Mouse (Mus musculus) T-helper 17 cell (primary cell): ENCODE measurements at regions not wholly inside any gene's neighbourhood (a gene's known extent, or its start where the extent isn't known, plus 50 kb on each side); places are given as distances from the start of the nearest gene placed in this dataset.
"Not testable (repeated sequence)": the region's sequence is repeated elsewhere in the genome, so short reads cannot be mapped to it uniquely, and the experiment has no call there.

Experiments
- in situ Hi-C, 2 experiments: fragments of 300-600 bp; cut with MboI, MseI; formaldehyde crosslinking; loops; 1 replicate in 1 of 2; 2 replicates in 1 of 2; pipeline ENCODE4 v1.15.1; 2025; ENCODE audit warnings: high pct_unique_total_duplicates in 2 of 2

DNA sequence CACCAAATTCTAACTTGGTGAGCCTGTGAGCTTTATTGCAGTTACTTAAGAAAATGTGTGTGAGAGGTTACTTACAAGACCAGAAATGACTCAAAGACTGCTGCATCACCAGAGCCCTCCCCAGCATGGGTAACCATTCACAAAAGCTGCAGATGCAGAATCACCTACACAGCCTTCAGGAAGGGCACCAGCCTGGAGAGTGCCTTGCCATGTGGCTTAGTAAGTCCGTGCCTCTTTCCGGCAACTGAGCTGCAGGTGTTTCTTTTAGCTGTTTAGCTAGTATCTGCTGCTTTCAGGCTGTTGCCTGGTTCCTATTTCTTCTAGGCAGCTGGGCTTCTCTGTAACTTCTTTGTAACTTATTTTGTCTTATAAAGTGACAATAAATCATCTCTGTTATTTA is 213.2 kb upstream of the Stxbp6 start:
- in situ Hi-C loops = no loop called here

DNA sequence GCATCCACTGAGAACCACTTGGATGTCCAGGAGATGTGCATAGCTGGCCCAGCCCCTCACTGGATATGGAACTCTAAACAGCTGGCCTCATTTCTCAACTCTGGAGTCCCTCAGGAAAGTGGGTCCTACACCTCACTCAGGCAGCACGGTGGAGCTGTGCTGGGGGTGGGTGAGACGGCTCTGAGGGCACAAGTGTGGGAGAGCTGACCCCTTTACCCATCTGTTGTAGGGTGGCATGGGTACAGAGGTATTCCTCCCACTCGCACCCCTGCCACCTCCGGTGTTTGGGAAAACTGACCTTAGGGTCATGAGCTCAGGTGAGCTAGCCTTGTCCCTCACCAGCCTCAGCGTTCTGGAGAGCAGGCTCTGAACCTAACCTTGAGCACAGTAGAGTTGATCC is 181.8 kb upstream of the Stxbp6 start:
- in situ Hi-C loops = no loop called here

DNA sequence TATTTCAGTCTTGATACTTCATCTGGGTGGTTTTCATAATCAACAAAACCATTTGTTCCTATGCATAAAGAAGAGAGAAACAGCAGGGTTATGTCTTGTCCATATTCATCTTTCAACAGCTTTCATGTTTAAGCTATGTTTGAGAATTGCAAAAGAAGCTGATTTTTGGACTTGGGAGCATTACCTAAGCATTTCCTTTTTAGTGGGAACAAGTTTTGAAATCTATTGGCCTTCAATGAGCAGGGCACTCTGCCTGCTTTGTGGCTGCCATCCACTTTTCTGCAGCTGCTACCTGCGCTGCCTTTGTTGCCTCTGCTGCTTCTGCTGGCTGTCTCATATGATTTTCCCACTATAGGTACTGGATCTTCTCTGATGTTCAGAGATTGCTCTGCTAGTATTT is 136.6 kb upstream of the Stxbp6 start:
- in situ Hi-C loops = no loop called here

DNA sequence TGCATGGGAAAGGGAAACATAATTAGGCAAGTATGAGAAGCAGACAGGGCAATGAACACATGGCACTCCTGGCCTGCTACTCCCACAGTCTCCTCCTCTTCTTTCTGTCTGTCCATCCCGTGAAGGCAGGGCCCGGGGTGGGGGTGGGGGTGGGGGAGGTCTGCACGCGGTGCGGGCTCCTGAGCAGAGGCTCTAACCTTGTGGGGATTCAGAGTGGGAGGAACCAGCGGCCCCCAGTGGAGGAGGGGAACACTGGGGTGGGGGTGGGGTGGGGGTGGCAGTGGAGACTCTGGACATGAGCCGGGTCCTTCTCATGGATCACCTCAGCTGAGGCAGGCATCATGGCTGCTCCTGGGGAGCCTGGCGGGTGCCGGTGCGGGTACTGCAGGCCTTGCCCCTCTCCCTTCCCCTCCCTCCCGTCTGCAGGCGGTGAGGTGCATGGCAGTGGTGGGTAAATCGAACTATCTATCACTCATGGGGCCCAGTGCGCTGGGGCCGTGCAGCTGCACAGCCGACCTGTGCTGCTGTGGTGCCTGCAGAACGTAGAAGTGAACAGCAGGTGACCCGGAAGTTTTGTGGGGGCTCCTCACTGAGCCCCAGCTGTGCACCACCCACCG is 120.9 kb upstream of the Stxbp6 start:
- in situ Hi-C loops = loop anchor here in 1 of 2 experiments (25.0 kb wide), 1 partner anchor 583 kb away; no protein-coding TSS in a partner anchor

DNA sequence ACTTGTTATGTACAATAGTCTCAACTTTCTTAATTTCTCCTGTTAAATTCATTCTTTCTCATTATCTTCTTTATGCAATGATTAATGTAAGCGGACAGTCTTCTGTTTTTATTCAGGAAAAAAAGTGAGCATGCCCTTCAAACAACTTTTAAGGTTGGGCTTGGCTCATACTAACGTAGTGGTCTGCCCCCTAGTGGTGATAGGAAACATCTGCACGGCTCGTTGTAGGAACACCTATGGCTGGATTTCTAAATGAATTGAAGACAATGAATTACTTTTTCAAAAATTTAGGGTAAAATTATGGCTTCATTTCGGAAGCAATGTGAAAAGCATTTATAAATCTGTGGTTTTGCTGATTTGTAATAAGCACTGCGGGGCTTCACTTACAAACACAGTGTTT is 112.6 kb upstream of the Stxbp6 start:
- in situ Hi-C loops = loop anchor here in 1 of 2 experiments (25.0 kb wide), 1 partner anchor 575 kb away; no protein-coding TSS in a partner anchor

DNA sequence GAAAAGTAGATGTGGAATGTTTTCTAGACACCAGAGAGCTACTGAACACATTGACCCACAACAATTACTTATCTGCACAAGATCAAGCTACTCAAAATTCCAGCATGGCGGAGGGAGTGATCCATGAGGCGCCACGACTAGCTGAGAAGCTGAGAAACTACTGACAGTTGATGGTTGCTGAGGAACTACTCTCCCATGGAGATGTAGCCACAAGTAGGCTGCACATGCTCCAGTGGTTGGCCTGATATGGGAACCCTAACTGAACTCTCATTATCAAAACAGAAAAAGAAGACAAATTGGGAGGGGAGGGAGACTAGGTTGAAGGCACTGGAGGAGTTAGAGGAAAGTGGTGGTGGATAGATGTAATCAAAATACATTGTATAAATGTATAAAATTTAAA is 110.0 kb upstream of the Stxbp6 start:
- in situ Hi-C loops = loop anchor here in 1 of 2 experiments (25.0 kb wide), 1 partner anchor 572 kb away; no protein-coding TSS in a partner anchor

DNA sequence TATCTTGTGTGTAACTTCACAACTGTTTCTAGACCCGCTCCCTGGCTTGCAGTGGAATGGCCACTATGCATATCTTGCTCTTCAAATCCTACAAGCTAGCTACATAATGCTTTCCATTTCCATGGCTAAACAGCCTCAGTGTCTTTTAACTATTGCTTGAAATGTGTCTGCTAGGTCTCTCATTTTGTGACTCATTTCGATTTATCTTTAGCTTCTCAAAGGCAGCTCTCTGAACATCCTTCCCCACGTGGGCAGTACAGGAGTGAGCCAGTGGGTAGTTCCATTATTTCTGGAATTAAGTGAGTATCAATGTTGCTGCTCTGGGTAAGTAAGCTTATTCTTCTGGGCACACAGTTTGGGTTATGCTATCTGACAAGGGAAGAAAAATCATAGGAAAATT is 102.9 kb upstream of the Stxbp6 start:
- in situ Hi-C loops = loop anchor here (10.0 to 25.0 kb wide), 2 partner anchors 333 to 565 kb away; no protein-coding TSS in a partner anchor

DNA sequence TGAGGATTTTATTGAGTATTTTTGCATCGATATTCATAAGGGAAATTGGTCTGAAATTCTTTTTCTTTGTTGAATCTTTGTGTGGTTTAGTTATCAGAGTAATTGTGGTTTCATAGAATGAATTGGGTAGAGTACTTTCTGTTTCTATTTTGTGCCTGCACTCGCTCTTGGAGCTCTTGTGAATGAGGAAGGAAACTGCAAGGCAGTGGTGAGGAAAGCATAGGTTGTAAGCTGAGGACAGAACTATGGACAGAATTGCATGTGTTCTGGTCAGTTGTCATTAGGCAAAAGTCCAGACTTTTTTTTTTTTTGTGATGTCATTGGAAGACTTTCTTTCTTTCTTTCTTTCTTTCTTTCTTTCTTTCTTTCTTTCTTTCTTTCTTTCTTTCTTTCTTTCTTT is 100.8 kb upstream of the Stxbp6 start:
- in situ Hi-C loops = loop anchor here (10.0 to 25.0 kb wide), 2 partner anchors 330 to 563 kb away; no protein-coding TSS in a partner anchor

DNA sequence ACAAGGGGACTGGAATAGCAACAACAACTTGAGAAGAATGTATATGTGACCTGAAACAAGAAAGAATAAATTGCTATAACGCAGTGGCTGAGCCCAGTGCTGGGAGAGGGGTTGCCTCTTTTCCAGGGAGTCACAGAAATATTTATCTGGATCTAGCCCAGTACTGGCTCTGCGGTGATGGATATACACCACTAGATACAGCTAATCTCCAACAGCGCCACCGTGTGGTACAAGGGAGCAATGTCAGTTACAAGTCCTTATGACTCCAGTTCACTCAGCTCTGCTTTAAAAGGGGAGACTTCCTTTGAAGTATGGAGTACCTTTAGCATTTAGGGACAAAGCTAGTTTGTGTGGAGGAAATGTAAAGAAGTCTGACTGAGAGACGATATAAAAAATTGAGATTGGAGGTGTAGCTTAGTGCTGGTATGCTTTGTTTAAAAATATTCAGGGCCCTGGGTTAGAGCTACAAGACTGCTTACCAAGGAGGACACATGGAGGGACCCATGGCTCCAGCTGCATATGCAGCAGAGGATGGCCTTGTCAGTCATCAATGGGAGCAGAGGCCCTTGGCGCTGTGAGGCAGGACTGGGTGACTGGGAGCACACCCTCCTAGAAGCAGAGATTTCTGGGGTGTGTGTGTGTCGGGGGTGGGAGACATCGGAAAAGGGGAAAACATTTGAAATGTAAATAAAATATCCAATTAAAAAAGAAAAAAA is 97.6 kb upstream of the Stxbp6 start:
- in situ Hi-C loops = loop anchor here in 1 of 2 experiments (10.0 kb wide), 1 partner anchor 327 kb away; no protein-coding TSS in a partner anchor

DNA sequence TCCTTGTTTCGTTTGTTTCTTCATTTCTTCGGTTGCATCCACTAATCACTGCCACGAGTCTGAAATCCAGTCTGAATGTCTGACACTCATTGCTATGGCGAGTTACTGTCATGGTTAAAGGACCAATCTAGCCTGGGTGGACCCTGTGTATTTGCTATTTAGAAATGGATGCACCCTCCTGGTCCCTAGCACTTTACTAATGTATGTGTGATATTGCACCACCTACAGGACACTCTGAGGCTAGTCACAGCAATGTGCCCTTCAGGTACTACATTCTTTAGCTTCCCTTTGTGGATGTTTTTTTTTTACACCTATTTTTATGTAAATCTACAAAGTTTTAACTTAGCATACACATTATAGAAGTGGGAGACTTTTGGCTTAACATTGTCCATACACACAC is 87.5 kb upstream of the Stxbp6 start:
- in situ Hi-C loops = no loop called here

DNA sequence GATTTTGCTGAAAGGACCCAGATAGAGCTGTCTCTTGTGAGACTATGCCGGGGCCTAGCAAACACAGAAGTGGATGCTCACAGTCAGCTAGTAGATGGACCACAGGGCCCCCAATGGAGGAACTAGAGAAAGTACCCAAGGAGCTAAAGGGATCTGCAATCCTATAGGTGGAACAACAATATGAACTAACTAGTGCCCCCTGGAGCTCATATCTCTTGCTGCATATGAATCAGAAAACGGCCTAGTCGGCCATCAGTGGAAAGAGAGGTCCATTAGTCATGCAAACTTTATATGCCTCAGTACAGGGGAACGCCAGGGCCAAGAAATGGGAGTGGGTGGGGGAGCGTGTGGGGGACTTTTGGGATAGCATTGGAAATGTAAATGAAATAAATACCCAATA is 87.1 kb upstream of the Stxbp6 start:
- in situ Hi-C loops = not testable (repeated sequence)

DNA sequence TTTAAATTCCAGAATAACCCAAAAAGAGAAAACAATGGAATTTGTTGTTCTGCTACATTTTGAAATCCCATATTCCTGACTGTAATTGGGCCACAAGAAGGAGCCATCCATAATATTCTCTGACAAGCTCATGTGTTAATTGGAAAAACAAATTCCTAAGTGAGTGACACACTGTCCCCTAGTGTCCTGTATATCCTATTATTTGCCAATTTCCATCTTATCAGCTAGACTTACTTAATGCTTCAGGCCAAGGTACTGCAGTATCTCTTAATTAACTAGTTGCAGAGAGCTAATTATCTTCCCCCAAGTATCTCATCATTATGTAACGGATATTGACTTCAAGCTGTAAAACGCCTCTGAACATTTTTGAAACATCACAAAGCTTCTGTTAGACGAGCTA is 84.5 kb upstream of the Stxbp6 start:
- in situ Hi-C loops = no loop called here

DNA sequence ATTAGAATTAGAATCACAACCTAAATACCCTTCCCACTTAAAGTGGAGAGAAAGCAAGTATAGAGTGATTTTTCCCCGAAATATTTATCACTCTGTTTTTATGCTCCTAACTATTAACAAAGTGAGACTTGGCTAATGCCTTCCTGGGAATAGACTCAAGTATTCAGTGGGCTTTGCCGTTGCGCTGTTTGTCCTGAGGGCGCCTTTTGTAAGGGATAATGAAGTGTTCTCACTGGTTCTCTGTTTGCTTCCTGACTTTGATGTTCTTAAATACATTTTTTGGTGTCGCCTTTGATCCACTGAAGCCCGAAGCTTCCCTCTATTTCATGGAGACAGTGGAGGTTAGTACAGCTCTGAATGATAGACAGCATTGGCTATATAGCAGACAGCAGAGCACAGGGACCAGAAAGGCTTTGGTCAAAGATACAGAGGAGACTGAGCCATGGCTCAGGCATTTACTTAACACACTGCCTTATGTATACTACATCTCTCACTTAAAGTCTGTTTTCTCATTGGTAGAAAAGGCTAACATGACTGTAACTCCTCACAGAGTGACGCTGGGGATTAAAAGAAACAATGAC is 63.0 kb upstream of the Stxbp6 start:
- in situ Hi-C loops = no loop called here

DNA sequence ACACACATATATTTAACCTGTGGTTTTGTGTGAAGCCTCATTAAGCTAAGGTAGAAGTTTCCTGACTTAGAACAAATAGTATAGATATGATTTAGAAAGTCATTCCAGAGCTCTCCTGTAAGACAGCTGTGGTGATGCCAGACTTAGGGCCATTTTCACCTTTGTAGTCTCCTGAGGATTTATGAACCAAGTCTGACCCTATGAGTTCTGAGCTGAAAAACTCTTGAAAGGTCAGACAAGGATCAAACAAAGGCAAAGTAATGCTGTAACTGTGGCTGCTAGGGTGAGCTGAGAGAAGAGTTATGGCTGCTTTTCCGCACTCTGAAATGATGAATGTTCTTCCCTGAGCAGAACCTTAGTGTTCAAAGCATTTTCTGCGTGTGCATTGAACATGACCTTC is 58.9 kb upstream of the Stxbp6 start:
- in situ Hi-C loops = no loop called here

DNA sequence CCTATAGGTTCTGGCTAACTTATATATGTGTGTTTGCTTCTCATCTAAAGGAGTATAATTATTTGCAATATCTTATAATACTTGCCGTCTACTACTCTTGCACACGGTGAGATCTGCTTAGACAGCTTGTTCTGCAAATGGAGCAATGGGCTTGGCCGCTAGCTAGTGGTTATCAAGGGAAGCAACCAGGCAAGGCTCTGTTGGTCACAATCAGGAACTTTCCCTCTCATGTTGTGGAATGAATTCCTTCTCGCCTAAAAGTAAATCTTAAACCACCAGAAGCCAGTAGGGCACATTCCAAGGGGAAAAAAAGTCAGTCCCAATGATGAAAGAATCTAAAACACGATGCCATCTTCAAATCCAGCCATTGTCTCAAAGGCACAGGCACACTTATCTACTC is 56.6 kb upstream of the Stxbp6 start:
- in situ Hi-C loops = no loop called here

DNA sequence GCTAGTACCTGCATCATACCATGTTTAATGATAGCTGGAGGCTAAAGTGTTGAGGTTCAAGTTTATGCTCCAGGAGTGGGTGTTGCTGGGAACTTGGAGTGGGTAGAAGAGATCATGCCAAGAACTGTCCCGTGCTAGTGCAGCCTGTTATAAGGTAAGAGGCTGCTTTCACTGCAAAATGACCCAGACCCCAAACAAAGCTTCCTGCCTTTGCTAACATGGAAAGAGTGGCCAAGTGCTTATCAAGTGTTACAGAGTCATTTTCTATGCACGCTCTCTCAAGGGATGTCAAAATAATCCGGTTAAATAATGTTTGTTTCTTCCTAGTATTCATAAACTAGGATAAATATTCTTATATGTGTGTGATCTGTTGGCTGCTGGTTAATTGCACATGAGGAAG is 51.4 kb upstream of the Stxbp6 start:
- in situ Hi-C loops = no loop called here
